18 mouse cellular contexts compared by ENCODE assay signal in the genomic region with DNA sequence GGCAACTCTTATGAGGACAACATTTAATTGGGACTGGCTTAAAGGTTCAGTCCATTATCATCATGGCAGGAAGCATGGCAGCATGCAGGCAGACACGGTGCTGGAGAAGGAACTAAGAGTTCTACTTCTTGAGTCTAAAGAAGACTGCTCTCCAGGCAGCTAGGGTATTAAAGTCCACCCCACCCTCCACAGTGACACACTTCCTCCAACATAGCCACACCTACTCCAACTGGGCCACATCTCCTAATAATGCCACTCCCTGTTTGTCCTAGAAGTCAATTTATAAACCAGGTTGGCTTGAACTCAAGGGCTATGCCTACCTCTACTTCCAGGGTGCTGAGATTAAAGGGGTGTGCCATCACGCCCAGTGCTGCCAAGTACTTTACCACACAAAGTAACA. TPM values are rescaled to one million over a fixed set of nuclear protein-coding genes. Genes with fewer than 3 reads are reported as not detected.
DNase-seq lines count a peak whose midpoint lies in the region; ATAC-seq and TF ChIP-seq lines count a peak whose summit lies in the region.
"Had no signal": no experiment of that assay in that cellular context is flagged by ENCODE, and none has a peak within 500 bp of the region (broad histone marks: within the 10 kb centered on the region; RNA-seq: fewer than 3 reads in every experiment).

No protein-coding gene starts in this region.

- ATAC-seq in lung, postnatal 0 days: no peak
- ATAC-seq in intestine, embryonic 15.5 days: peak; percentile 25
- no peak for ATAC-seq in hindbrain, embryonic 14.5 days (ENCODE audit: low FRiP score)
- ATAC-seq: forebrain, embryonic 13.5 days had no signal

- intact Hi-C loops in left cerebral cortex, postnatal 10 days (cut with DNase I): no loop called here

- TF ChIP-seq CTCF in lung, postnatal 0 days (IDR thresholded peaks at IDR 0.05): no peak

- no peak overlapping the region for H3K9ac ChIP-seq in lung, postnatal 0 days (replicated peaks; ENCODE audit: low read depth)
- H3K9ac ChIP-seq in intestine, embryonic 15.5 days: no peak overlapping the region
- H3K9ac ChIP-seq in hindbrain, embryonic 14.5 days: no peak overlapping the region
- H3K9ac ChIP-seq: embryonic facial prominence, embryonic 13.5 days; forebrain, embryonic 13.5 days; limb, embryonic 15.5 days; midbrain, embryonic 12.5 days; neural tube, embryonic 12.5 days had no signal

- DNase-seq in lung, postnatal 0 days (ENCODE audit: low spot score): peak; percentile 59
- DNase-seq in lung, postnatal 14 days: no peak
- DNase-seq in lung, postnatal 25 days (ENCODE audit: low spot score): peak; percentile 51
- DNase-seq in frontal cortex, postnatal 14 days (ENCODE audit: low spot score in 2 of 2): no peak
- no peak for DNase-seq in left cerebral cortex, postnatal 10 days (ENCODE audit: extremely low spot score in 1 of 2, low spot score in 2 of 2)
- no peak for DNase-seq in hindbrain, embryonic 14.5 days (ENCODE audit: low spot score)
- DNase-seq: adrenal gland, postnatal 10 days; cerebellum, postnatal 36 days; gastrocnemius, postnatal 36 days; retina, postnatal 1 day; thymus, postnatal 25 days had no signal

- WGBS in lung, postnatal 0 days: 81% methylated on average over 2 of the region's 2 CpGs
- 70% methylated on average over 2 of the region's 2 CpGs for WGBS in intestine, embryonic 15.5 days
- 92% methylated on average over 2 of the region's 2 CpGs for WGBS in hindbrain, embryonic 14.5 days

- no peak overlapping the region for H3K4me3 ChIP-seq in lung, postnatal 0 days (ENCODE audit: low read depth, low read length)
- no peak overlapping the region for H3K4me3 ChIP-seq in intestine, embryonic 15.5 days (replicated peaks)
- no peak overlapping the region for H3K4me3 ChIP-seq in hindbrain, embryonic 14.5 days (replicated peaks; ENCODE audit: low read length)
- H3K4me3 ChIP-seq: embryonic facial prominence, embryonic 13.5 days; forebrain, embryonic 13.5 days; limb, embryonic 15.5 days; midbrain, embryonic 12.5 days; neural tube, embryonic 12.5 days had no signal

- H3K27ac ChIP-seq in lung, postnatal 0 days (ENCODE audit: low read length): no peak overlapping the region
- 0 out of 2 replicates have a peak overlapping the region, but pooled peaks have one; percentile 27 for H3K27ac ChIP-seq in intestine, embryonic 15.5 days
- H3K27ac ChIP-seq in hindbrain, embryonic 14.5 days: no peak overlapping the region
- H3K27ac ChIP-seq: embryonic facial prominence, embryonic 13.5 days; forebrain, embryonic 13.5 days; limb, embryonic 15.5 days; midbrain, embryonic 12.5 days; neural tube, embryonic 12.5 days had no signal

- peaks cover 13% of the 10 kb centered on the region; the same call in 1 of the 2 replicates for H3K4me1 ChIP-seq in lung, postnatal 0 days (ENCODE audit: insufficient read depth, low read depth, low read length)
- peaks cover 16% of the 10 kb centered on the region; the same call in 1 of the 2 replicates for H3K4me1 ChIP-seq in intestine, embryonic 15.5 days (replicated peaks)
- peaks cover 26% of the 10 kb centered on the region; the same call in 1 of the 2 replicates for H3K4me1 ChIP-seq in hindbrain, embryonic 14.5 days (replicated peaks; ENCODE audit: control insufficient read depth, insufficient read depth, low read length)

- H3K9me3 ChIP-seq in lung, postnatal 0 days (ENCODE audit: low read length): no peaks in the 10 kb centered on the region
- H3K9me3 ChIP-seq in intestine, embryonic 15.5 days: no peaks in the 10 kb centered on the region
- H3K9me3 ChIP-seq in hindbrain, embryonic 14.5 days (ENCODE audit: control insufficient read depth, low read length): no peaks in the 10 kb centered on the region
- H3K9me3 ChIP-seq: embryonic facial prominence, embryonic 13.5 days; forebrain, embryonic 13.5 days; limb, embryonic 15.5 days; midbrain, embryonic 12.5 days; neural tube, embryonic 12.5 days had no signal

- H3K36me3 ChIP-seq in lung, postnatal 0 days (ENCODE audit: insufficient read depth, low read length): no peaks in the 10 kb centered on the region
- H3K36me3 ChIP-seq in intestine, embryonic 15.5 days: no peaks in the 10 kb centered on the region
- H3K36me3 ChIP-seq in hindbrain, embryonic 14.5 days (replicated peaks; ENCODE audit: control insufficient read depth, insufficient read depth): no peaks in the 10 kb centered on the region
- H3K36me3 ChIP-seq: embryonic facial prominence, embryonic 13.5 days; limb, embryonic 15.5 days; midbrain, embryonic 12.5 days; neural tube, embryonic 12.5 days had no signal

- H3K4me2 ChIP-seq in lung, postnatal 0 days (replicated peaks; ENCODE audit: low read depth, low read length): no peak overlapping the region
- H3K4me2 ChIP-seq in intestine, embryonic 15.5 days (replicated peaks): no peak overlapping the region
- no peak overlapping the region for H3K4me2 ChIP-seq in hindbrain, embryonic 14.5 days (replicated peaks)
- H3K4me2 ChIP-seq: embryonic facial prominence, embryonic 13.5 days; forebrain, embryonic 13.5 days; limb, embryonic 15.5 days; midbrain, embryonic 12.5 days; neural tube, embryonic 12.5 days had no signal

- TF ChIP-seq EP300 in lung, postnatal 0 days (IDR thresholded peaks at IDR 0.05): peak; percentile 53; the same call in 1 of the 2 replicates

- H3K27me3 ChIP-seq in lung, postnatal 0 days (replicated peaks; ENCODE audit: insufficient read depth, low read length): no peaks in the 10 kb centered on the region
- no peaks in the 10 kb centered on the region for H3K27me3 ChIP-seq in intestine, embryonic 15.5 days (replicated peaks)
- H3K27me3 ChIP-seq in hindbrain, embryonic 14.5 days (ENCODE audit: control insufficient read depth, insufficient read depth, low read length): peaks cover 15% of the 10 kb centered on the region
- H3K27me3 ChIP-seq: CH12.LX had no signal

RNA-seq across cellular contexts. Expression of gene Tpt1, which starts 12.9 kb away (rescaled TPM):
- polyA plus RNA-seq in lung, postnatal 0 days (2015; fragmentation: Nextera tagmentation; extraction: Ambion mirVana): 1,257 and 1,264 TPM in 2 replicates
- polyA plus RNA-seq in intestine, embryonic 15.5 days (2015; fragmentation: Nextera tagmentation; extraction: Ambion mirVana): 988 and 1,053 TPM in 2 replicates
- 1,000 to 10,000 TPM; 1,219 to 1,311 TPM for total RNA-seq in left cerebral cortex, postnatal 10 days (2021)
- 775 and 871 TPM in 2 replicates for polyA plus RNA-seq in hindbrain, embryonic 14.5 days (2014; fragmentation: Nextera tagmentation; extraction: Ambion mirVana)

RNA-seq across cellular contexts. Expression of gene Slc25a30, which starts 45.2 kb away (rescaled TPM):
- polyA plus RNA-seq in lung, postnatal 0 days (2015; fragmentation: Nextera tagmentation; extraction: Ambion mirVana): 3.6 and 3.8 TPM in 2 replicates
- 2.3 and 3.0 TPM in 2 replicates for polyA plus RNA-seq in intestine, embryonic 15.5 days (2015; fragmentation: Nextera tagmentation; extraction: Ambion mirVana)
- 10 to 100 TPM; 11.0 to 15.6 TPM for total RNA-seq in left cerebral cortex, postnatal 10 days (2021)
- polyA plus RNA-seq in hindbrain, embryonic 14.5 days (2014; fragmentation: Nextera tagmentation; extraction: Ambion mirVana): 10.5 and 12.8 TPM in 2 replicates

Comparison
In these comparisons a context has a peak if more than half of its experiments do, and no peak if none do; other contexts are left out.
1. DNase-seq: peak in lung, postnatal 0 days (single experiment) and lung, postnatal 25 days (single experiment); none in lung, postnatal 14 days (single experiment), frontal cortex, postnatal 14 days (0 of 2), left cerebral cortex, postnatal 10 days (0 of 2) and hindbrain, embryonic 14.5 days (single experiment).